Mouse (Mus musculus): ENCODE measurements around the gene N4bp2l2.

N4bp2l2 gene

DNA sequence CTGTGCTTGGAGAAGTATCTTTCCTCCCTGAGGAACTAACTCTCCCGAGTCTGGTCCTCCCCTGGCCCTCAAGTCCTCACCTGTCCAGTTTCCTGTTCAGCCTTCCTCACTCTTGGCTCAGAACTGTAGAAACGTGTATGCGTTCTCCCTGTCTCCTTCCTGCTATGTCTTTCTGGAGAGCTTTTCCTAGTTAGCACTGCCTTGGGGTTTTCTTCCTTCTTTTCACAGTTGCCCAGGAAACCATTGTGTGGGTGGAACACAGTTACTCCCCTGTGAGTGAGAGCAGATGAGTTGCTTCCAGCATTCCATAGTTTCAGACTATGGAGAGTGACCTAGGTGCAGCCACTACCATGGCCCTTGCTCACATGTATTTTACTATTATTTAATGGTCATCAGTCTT lies 99.8 kb downstream of the N4bp2l2 start:
- peak; percentile 21 for DNase-seq (ENCODE audit: low read depth, low spot score)

DNA sequence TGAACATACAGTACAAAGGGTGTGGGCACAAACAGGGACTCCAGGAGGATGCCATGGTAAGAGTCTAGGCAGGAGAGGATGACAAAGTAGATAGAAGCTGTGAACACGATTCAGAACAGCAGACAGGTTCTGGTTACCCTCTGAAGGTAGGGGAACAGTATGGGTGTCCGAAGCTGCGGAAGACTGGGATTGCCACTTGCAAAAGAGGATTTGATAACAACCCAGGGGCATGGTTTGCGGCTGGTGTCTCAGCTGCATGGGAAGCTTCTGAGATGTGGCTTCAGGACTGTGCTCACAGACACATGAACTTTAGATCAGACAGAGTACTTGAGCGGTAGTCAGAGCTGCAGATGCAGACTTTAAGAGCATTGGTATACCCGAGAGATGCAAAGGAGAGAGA lies 101.6 kb downstream of the N4bp2l2 start:
- DNase-seq (ENCODE audit: low read depth, low spot score) = no peak

DNA sequence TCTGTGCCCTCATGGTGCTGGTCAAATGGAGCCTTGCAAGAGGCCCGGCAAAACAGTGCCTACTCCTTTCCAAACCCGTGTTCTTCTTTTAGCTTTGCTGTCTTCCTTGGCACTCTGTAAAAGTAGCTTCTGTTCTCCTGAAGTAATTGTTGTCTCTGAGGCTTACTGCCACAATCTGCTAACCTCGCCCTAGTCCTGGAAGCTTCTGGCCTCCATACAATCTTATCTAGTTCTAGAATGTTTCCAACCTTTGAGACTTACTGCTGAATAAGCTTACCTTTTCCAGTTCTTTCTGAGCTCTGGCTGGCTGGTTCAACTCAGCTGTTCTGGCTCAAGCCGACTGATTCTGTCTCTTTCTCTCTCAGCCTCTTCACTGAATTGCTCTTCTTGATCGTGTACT lies 104.2 kb downstream of the N4bp2l2 start:
- no peak for DNase-seq (ENCODE audit: low read depth, low spot score)

DNA sequence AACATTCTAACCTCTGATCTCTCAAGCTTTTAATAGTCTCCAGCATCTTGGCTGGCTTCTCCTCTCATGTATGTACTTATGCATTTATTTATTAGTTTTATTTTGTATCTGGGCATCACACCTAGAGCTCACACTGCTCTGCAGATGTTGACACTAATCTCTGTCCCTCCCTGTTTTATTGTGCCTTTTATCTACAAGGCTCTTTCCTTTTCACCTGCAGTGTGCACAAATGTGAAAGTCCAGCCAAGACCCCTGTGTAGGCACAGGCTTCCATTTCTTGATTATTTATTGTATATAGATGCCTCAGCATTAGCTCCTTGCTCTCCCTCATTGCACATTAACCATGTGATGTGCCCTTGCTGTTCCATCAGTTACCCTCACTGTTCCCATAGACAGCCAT lies 104.6 kb downstream of the N4bp2l2 start:
- DNase-seq (ENCODE audit: low read depth, low spot score) = no peak

DNA sequence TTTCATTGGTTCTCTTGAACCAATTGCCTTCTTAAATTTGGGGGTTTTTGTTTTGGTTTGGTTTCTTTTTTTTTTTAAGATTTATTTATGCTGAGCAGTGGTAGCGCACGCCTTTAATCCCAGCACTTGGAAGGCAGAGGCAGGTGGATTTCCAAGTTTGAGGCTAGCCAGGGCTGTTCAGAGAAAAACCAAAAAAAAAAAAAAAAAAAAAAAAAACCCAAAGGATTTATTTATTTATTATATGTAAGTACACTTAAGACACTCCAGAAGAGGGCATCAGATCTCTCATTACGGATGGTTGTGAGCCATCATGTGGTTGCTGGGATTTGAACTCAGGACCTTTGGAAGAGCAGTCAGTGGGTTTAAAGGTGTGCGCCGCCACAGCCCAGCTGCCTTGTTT lies 105.1 kb downstream of the N4bp2l2 start:
- DNase-seq (ENCODE audit: low read depth, low spot score) = no peak

DNA sequence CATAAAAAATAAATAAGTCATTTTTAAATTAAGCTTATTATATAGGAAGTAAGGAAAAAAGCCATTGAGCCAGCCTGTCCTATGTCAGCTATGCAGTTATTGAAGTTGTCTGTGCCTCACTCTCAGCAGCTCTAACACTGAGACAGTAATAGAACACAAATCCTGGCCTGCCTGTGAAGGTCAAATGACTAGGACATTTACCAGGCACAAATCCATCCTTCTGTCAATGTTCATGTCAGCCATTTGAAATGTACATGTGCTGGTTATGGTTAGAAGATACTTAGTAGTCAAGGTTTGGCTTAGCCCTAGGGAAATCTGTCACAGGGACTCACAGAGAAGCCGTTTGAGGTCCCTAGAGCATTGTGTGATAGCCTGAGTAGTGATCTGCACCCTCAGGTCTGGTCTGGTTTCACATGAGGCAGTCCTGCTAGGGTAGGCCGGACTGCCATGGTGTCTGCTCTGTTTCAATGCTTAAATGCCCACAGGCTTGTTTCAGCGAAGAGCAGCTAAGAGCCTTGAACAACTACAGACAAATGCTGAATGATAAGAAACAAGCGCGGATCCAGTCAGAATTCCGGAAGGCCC lies 106.4 kb downstream of the N4bp2l2 start:
- DNase-seq (ENCODE audit: low read depth, low spot score) = no peak
